Mouse (Mus musculus): ENCODE results near the gene Nudt16. TPM values are rescaled to one million over a fixed set of nuclear protein-coding genes. Genes with fewer than 3 reads are reported as not detected.
"Not testable (repeated sequence)": the region's sequence is repeated elsewhere in the genome, so short reads cannot be mapped to it uniquely, and the experiment has no call there.

Nudt16 gene
- total RNA-seq (2015) (14.6 and 15.2 TPM in 2 replicates), total RNA-seq (2017) (9.4 and 13.6 TPM in 2 replicates)

DNA sequence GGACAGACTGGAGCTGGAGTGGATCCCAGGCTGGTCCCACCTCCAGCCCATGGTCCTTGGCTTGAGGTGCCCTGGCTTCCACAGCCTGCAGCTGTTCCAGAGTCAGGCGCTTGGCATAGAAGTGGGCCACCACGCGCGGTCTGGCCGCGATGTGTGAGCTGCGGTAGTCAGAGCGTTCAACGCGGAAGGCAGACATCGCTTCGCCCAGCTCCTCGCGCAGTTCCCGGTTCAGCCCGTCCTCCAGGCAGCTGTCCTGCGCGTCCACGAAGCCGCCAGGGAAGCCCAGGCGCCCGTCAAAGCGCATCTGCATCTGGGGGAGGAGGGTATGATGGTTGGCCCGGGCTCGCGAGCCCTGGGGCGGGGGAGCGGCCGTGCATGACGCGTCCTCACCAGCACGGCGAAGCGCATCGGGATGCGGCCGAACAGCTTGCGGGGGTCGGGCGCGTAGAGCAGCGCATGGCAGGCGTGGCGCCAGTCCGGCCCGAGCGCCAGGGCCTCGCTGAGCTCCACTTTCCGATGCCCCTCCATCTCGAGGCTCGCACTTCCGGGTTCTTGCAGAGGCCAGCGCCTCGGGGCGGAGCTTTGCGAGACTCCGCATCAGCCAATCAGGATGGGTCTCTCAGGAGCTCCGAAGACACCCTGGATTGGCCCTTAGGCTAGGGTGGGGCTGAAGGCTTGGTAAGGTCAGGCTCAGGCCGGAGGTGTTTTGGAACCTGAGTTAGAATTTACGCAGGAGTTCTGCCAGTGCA, at the start of gene Nudt16:
Nudt16 (minus strand) TSS at position 572 of the 749 bp plus-strand sequence.
- peak; percentile 90 for ATAC-seq (ENCODE audit: poor library complexity, severe bottlenecking)

DNA sequence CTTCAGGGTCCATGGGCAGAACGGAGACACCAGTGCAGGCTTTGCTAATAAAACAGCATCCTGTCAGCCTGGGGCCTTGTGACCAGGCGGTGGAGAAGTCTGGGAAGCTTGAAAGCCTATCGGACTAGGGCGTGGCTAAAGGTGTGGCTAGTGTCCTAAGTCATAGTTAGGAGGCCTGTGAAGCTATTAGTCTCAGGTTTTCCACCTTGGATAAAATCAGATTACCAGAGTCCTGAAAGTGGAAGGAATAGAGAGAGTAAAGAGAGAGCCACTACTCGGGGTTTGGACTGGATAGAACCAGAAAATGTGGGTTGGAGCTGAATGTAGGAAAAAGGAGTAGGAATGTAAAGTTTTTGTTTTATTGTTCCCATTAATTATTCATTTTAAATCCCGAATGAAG, 13.4 kb upstream of the Nudt16 start, which contains the start of gene 1700080E11Rik:
1700080E11Rik (minus strand) TSS at position 101 of the 400 bp plus-strand sequence.
- no peak for ATAC-seq (ENCODE audit: poor library complexity, severe bottlenecking)

DNA sequence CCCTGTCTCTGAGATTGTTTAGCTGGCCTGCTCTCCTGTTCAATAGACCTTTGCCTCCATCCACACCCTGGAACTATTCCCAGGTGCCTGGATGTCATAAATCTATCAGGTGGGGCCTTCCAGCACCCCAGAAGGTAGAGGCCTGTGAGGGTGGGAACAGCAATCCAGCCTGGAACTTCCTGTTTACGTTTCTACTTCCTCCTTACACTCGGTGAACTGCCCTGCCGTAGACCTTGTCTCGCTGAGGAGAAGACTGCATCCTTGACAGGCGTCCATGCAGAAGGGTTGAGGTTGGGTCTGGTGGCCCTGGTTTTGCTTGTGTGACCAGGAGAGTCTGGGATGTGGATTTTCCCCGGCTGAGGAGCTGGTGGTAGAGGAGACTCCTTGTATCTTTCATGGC, 7.6 kb upstream of the Nudt16 start:
- ATAC-seq (ENCODE audit: poor library complexity, severe bottlenecking), result peak; percentile 57

DNA sequence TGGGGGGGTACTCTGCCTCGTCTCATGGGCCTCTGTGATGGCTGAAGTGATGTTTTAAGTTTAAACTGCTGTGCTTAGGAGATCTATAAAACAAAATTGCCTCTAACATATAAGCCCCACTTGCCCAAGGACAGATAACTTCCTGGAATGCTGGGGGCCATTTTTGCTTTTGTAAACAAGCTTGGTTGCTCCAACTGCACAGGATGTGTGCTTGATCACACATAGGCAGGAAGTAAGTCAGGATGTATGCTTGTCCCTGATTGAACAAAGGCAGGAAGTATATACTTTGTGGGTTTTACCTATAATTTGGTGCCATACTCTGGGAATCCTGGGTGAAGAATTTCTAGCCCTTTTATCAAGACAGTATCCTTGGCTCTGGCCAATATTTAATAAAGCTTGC, 4.8 kb upstream of the Nudt16 start:
- no peak for ATAC-seq (ENCODE audit: poor library complexity, severe bottlenecking)

DNA sequence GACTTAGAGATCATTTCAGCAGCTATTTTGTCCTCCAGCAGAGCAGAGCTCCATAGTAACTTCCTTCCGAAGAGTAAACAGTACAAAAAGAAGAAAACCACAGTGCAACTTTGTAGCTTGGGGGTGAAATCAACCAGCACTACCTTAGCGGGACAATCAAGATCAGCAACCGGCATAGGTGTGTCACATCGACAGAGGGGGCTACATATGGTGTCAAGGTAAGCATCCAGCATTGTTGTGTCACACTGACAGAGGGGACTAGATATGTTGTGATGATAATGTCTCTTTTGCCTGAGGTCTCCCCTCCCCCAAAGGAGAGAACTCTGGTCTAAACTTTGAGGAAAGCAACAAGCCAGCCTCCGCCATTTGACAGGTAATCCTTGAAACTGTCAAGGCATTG, 2.9 kb upstream of the Nudt16 start:
- no peak for ATAC-seq (ENCODE audit: poor library complexity, severe bottlenecking)

DNA sequence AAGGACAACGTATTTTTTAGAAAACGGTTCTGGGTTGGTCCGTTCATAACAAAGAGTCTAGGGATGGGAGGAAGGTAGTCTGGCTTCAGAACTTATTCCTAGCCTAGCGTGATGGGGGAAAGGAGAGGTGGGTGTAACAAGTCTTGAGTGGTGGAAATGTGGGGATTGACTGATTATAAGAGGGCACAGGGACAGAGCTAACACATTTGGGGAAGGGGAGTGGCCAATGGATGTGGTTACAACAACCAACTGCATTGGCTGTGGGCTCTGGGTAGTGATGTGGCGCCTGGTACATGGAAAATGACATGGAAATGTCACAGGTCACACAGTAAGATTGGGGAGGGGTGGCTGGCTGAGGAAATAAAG, 361 bp upstream of the Nudt16 start:
- peak; percentile 39 for ATAC-seq (ENCODE audit: poor library complexity, severe bottlenecking)

DNA sequence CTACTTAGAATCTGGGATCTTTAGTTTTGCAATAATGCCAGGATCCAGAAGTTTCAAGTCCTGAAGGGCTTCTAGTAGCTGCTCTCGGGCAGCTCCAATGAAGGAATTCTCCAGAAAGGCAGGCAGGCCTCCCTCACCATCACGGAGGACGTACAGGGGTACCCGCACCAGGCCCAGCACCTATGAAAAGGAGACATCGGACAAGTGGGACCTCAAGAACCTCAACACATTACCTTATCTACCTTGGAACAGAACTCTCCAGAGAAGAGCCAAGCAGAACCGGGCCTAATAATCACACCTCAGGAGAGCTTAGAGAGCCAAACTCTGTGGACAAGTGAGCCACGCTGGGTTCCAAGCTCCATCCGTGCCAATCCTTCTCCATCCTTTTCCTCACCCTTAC, 1.3 kb downstream of the Nudt16 start:
- no peak for ATAC-seq (ENCODE audit: poor library complexity, severe bottlenecking)

DNA sequence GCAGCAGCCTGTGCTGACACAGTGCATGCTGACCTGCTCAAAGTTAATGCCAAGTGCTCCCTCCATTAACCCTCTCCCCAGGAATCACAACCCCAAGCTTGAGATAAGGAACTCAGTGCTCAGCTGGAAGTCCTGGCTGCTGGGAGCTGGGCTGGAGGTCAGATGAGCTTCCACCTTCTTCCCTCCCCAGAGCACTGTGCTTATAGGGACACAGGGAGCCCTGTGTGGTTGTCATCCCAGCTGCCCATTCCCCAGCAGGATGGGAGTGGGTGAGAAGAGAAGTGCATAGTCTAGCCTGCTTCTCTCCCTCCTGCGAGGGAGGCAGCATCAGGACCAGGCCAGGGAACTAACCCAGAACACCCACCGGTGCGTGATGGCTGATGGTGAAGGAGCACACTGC, 6.4 kb downstream of the Nudt16 start:
- not testable (repeated sequence) for ATAC-seq (ENCODE audit: poor library complexity, severe bottlenecking)

DNA sequence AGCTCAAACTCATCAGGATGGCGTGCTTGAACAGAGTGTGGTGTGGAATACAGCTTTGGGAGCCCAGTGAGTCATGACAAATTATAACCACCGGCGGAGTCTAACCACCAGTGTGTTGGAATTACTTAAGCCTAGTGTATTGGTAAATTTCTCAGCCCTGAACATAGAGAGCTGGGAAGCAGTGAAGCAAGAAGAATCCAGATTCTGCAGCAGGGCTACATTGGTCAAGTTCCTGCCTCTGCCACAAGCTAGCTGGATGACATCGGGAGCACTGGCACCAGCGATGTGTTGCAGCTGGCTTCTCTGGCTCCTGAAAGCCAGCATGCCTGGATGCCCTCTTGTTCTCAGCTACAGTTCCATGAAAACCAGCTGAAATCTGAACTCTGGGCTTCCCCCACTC, 27.7 kb downstream of the Nudt16 start:
- no peak for ATAC-seq (ENCODE audit: poor library complexity, severe bottlenecking)

DNA sequence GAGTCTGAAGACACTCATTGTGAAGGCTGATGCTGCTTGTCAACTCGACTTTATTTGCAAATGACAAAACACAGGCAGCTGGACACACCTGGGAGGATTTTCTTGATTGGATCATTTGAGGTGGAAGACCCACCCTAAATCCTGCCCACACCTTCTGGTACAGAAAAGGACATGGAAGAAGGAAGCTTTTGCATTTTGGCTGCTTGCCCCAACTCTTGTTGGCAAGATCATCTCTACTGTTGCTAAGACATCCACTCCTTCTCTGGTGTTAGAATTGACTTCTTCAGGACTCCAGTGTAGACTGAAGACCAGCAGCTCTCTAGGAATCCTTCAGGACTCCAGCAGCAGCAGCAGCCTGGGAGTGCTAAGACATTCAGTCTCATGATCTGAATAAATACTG, 29.7 kb downstream of the Nudt16 start:
- ATAC-seq (ENCODE audit: poor library complexity, severe bottlenecking), result no peak

DNA sequence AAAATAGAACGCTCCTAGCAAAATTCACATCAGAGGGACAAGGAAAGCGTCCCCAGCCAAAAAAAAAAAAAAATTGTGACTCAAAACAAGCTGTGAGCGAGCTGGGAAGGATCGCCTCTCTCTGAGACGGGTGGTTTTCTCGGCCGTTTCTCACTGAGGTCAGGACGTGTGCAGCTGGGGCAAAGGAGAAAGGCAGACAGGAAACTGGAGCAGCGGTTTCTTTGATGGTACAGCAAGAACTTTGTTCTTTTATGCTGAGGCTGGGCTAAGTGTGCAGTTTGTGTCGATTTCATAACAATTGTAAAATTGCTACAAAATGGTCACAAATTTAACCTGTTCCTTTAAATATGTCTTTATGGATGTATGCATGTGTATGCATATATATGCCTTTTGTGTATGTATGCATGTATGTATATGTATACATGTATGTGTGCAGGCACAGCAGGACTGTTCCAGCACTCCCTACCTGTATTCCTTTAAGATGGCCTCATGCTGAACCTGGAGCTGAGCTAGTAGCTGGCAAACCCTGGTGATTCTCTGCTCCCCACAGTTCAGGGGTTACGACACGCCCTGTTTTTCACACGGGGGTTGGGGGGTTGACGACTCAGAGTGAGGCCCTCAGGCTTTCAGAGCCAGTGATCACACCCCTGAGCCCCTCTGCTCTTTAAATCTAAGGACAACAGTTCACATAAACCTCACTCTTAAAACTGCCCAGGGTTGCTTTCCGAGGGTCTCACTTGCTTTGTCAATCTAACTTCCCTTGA, 30.6 kb downstream of the Nudt16 start:
- no peak for ATAC-seq (ENCODE audit: poor library complexity, severe bottlenecking)

DNA sequence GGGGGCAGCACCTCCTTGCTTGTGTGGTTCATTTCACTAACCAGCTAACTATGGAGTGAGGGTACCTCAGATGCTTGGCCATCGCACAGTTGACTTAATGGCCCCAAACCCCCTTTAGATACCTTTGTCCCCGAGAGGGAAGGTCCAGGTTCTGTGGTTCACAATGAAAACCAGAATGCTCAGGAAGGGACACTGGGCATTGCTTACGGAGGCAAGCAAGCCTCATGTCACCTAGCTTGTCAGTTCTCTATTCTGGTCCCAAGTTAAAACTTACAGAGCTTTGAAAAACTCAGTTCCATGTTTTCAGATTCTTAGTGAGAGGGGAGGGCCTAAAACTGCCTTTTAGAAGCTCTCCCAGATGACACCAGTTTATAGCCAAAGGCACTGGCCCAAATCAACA, 51.4 kb downstream of the Nudt16 start:
- no peak for ATAC-seq (ENCODE audit: poor library complexity, severe bottlenecking)

Other genes with a start within 250 kb of the Nudt16 start
- 50.4 and 59.6 TPM in 2 replicates for gene Mrpl3, start 78.6 kb downstream of the Nudt16 start, total RNA-seq (2015)
- 43.0 and 53.3 TPM in 2 replicates for gene Mrpl3, start 78.6 kb downstream of the Nudt16 start, total RNA-seq (2017)
- not detected in 2 replicates for gene 1700080E11Rik, start 13.3 kb upstream of the Nudt16 start, total RNA-seq (2015)
- not detected in 2 replicates for gene 1700080E11Rik, start 13.3 kb upstream of the Nudt16 start, total RNA-seq (2017)

Measured in megakaryocyte, adult 5-6 weeks (primary cell).